Mouse (Mus musculus) intestine, postnatal 0 days (tissue): ENCODE measurements around the gene Get4. TPM values are rescaled to one million over a fixed set of nuclear protein-coding genes. Genes with fewer than 3 reads are reported as not detected.

Experiments
- ATAC-seq: fragments of 200-750 bp; cut with Nextera tagmentation; 2 replicates; pipeline ENCODE4 v1.8.0; 2017; ENCODE audit warnings: mild to moderate bottlenecking, moderate TSS enrichment, moderate library complexity
- H3K27ac ChIP-seq: fragments of 300-500 bp; sonication (generic); 2 replicates; pipeline ENCODE4 v1.5.1; 2014; ENCODE audit warnings: mild to moderate bottlenecking, low read depth, low read length, moderate library complexity
- H3K27me3 ChIP-seq: fragments of 300-500 bp; sonication (generic); replicated peaks from 2 replicates; pipeline ENCODE4 v1.6.1; 2014; ENCODE audit warnings: low read length, mixed read lengths; ENCODE audit not compliant: control insufficient read depth, insufficient read depth
- H3K36me3 ChIP-seq: fragments of 300-500 bp; sonication (generic); 2 replicates; pipeline ENCODE4 v1.6.1; 2014; ENCODE audit warnings: mild to moderate bottlenecking, moderate library complexity; ENCODE audit not compliant: control insufficient read depth, insufficient read depth
- H3K4me1 ChIP-seq: fragments of 300-500 bp; sonication (generic); replicated peaks from 2 replicates; pipeline ENCODE4 v1.6.1; 2014; ENCODE audit warnings: antibody characterized with exemption, low read length, mixed read lengths; ENCODE audit not compliant: control insufficient read depth, insufficient read depth
- H3K4me2 ChIP-seq: fragments of 300-500 bp; sonication (generic); replicated peaks from 2 replicates; pipeline ENCODE4 v1.6.1; 2014; ENCODE audit warnings: low read depth, mild to moderate bottlenecking, moderate library complexity
- H3K4me3 ChIP-seq: fragments of 300-500 bp; sonication (generic); 2 replicates; pipeline ENCODE4 v1.5.1; 2014; ENCODE audit warnings: low read depth, low read length
- H3K9ac ChIP-seq: fragments of 300-500 bp; sonication (generic); 2 replicates; pipeline ENCODE4 v1.6.1; 2014; ENCODE audit warnings: mild to moderate bottlenecking, low read depth, low read length
- H3K9me3 ChIP-seq: fragments of 300-500 bp; sonication (generic); 2 replicates; pipeline ENCODE4 v1.6.1; 2016; ENCODE audit warnings: mixed run types; ENCODE audit not compliant: control insufficient read depth
- CTCF ChIP-seq: sonication (generic); IDR thresholded peaks from 2 replicates; pipeline ENCODE4 v1.5.1; 2016; ENCODE audit warnings: low read depth, mild to moderate bottlenecking, control low read depth, antibody characterized with exemption, moderate library complexity
- WGBS: fragments of 180-500 bp; shearing (Covaris S2); extraction: QIAGEN DNeasy Blood & Tissue Kit; methylation state at CpG from one replicate; pipeline ENCODE4 v1.1.7; 2014; 5-methylcytosine and 5-hydroxymethylcytosine counted together
- polyA plus RNA-seq: library from polyadenylated mRNA; unstranded; fragments of >200 nt; fragmentation: Nextera tagmentation; extraction: Ambion mirVana; gene quantifications from 2 replicates; pipeline ENCODE4 v1.2.1, GENCODE M21; 2015

Gene Get4
- polyA plus RNA-seq, 1 experiment from 2014 or later, result 129 TPM

DNA sequence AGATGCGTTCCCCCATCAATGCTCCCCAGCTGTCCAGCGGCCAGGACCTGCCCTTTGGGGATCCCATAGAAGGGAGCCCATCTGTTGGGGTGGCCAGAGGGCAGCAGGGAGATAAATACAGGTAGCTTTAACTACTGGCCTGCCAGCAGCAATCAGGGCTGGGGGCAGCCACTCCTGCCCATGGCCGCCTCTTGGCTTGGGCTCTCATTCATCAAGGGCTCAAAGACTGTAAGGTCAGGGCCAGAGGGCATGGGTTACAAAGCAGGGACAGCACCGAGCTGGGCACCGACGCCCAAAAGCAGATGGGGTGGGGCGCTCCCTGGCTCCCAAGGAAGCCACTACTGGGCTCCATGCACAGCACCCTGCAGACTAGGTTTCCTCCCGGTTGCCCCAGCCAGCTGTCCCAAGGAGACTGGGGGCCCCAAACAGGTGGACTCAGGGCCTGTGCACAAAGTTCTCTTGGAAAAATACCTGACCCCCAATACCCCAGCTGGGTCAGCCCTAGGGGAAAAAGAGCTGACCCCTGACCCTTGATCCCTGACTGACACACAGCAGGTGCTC is 19.9 kb downstream of the Get4 start:
- 61% methylated on average over 8 of the region's 8 CpGs for WGBS

DNA sequence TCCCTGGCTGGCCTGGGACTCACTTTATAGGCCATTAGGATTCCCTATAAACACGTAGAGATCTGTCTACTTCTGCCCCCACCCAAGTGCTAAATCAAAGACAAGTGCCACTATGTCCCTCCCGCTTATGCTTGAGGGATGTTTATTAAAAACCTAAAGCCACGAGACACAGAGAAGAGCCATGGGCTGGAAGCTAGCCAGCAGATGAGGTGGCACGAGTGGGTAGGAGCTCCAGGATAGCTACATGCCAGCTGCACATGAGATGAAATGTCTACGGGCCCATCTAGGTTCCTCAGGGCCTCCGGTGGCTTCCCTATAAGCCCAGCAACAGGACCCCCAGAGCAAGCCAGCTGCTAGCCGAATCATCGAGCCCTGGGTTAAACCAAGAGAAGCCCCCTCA is 25.2 kb downstream of the Get4 start:
- H3K9me3 ChIP-seq, result no peaks in the 10 kb centered on the region
- no peak for ATAC-seq
- peaks cover 23% of the 10 kb centered on the region; the same call in 1 of the 2 replicates for H3K36me3 ChIP-seq
- H3K27me3 ChIP-seq, result no peaks in the 10 kb centered on the region
- H3K4me2 ChIP-seq, result no peak overlapping the region
- TF ChIP-seq CTCF, result no peak
- no peak overlapping the region for H3K27ac ChIP-seq
- H3K4me3 ChIP-seq, result no peak overlapping the region
- 73% methylated on average over 8 of the region's 8 CpGs for WGBS
- H3K4me1 ChIP-seq, result no peaks in the 10 kb centered on the region
- no peak overlapping the region for H3K9ac ChIP-seq

More for the DNA sequence above, 19.9 kb downstream of the Get4 start:
- Histone ChIP-seq H3K4me1 (no peaks in the 10 kb centered on the region), H3K27ac (no peak overlapping the region), H3K9ac (no peak overlapping the region), H3K4me3 (no peak overlapping the region), H3K9me3 (no peaks in the 10 kb centered on the region), H3K4me2 (no peak overlapping the region), H3K27me3 (no peaks in the 10 kb centered on the region), H3K36me3 (peaks cover 41% of the 10 kb centered on the region)
- ATAC-seq, result no peak
- no peak for TF ChIP-seq CTCF

DNA sequence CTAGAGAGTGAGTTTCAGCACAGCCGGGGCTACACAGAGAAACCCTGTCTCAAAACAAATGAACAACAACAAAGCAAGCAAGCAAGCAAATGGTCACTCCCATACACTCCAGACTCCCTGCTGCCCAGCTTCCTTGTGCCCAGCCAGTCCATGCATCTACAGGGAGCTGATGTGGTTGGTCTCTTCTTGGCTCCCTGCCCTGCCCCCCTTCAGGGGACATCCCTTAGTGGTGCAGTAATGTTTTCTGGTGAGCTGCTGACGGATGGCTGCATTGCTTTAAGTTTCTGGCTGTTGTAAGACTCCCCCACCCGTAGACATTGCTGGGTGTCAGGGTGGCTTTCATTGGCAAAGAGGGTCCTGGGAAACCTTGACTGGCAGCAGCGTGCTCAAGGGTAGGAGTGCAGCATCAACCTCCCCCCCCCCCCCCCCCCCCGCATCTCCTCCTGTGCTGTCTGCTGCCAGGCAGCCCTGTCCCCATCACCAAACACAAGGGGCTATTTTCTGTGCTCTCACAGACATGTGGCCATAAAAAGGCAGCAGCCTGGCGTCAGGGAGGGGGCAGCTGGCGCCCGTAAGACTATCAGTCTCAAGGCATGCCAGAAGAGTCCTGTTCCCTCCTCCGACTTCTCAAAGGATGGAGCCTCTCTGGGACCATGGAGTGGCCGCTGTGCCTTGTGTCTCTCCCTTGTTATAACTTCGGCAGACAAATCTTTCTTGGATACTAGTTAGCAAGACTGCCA is 29.4 kb downstream of the Get4 start:
- H3K4me3 ChIP-seq, result no peak overlapping the region
- H3K9me3 ChIP-seq, result no peaks in the 10 kb centered on the region
- peaks cover 7% of the 10 kb centered on the region; the same call in 1 of the 2 replicates for H3K4me1 ChIP-seq
- 55% methylated on average over 10 of the region's 11 CpGs for WGBS
- H3K4me2 ChIP-seq, result no peak overlapping the region
- no peak for ATAC-seq
- H3K36me3 ChIP-seq, result peaks cover 16% of the 10 kb centered on the region; the same call in 1 of the 2 replicates
- H3K27ac ChIP-seq, result no peak overlapping the region
- H3K9ac ChIP-seq, result no peak overlapping the region
- no peak for TF ChIP-seq CTCF
- H3K27me3 ChIP-seq, result no peaks in the 10 kb centered on the region

DNA sequence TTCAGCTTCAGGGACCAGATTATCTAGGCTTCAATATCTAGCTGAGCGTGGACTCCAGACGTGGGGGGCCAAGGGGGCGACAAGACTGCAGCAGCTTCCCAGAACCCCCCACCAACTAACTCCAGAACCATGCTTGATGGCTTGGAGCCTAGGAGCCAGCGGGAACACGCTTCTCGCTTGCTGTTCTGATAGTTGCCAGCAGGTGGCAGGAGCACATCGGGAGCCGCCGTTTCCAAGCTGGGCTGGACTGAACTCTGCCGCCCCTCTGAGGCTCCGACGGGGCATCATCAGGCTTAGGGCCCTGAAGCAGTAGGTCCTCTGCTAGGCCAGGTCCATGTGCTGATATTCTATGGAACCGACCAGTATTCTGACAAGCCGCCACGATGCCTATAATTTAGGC is 30.1 kb downstream of the Get4 start:
- Histone ChIP-seq H3K27me3 (no peaks in the 10 kb centered on the region), H3K4me3 (no peak overlapping the region), H3K4me1 (peaks cover 13% of the 10 kb centered on the region; the same call in 1 of the 2 replicates), H3K27ac (no peak overlapping the region), H3K9me3 (no peaks in the 10 kb centered on the region), H3K9ac (no peak overlapping the region), H3K4me2 (no peak overlapping the region), H3K36me3 (peaks cover 10% of the 10 kb centered on the region; the same call in 1 of the 2 replicates)
- peak; percentile 100 for TF ChIP-seq CTCF
- peak; percentile 5; the same call in 1 of the 2 replicates for ATAC-seq
- WGBS, result 4% methylated on average over 15 of the region's 15 CpGs

DNA sequence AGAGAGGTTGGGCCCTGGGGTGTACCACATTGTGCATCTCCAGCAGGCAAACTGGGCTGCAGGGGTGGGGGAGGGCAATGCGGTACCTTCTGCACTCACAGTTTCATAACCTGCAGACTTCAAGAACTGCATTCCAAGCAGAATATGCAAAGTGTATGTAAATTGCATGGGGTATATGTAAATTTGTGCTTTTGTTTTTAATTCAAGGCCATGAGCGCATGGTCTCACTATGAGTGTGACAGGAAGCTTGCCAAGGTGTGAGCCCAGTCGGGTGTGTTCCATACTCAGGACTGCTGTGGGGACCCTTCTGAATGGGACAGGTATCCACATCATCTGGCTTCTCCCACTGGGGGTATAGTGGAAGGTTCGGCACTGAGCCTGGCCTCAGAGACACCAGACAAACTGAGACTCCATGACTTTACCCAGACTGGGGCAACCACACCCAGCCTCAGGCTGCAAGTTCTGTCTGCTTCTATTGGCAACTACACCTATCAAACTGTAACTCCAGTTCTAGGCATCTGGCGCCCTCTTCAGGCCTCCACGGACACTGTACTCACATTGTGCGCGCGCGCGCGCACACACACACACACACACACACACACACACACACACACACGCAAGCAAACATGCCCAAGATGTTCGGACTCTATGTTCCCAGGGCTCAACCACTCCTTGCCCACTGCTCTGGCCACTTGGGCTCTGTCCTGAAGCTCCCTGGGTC is 31.5 kb downstream of the Get4 start:
- 97% methylated on average over 14 of the region's 14 CpGs for WGBS
- Histone ChIP-seq H3K4me2 (no peak overlapping the region), H3K36me3 (peaks cover 10% of the 10 kb centered on the region; the same call in 1 of the 2 replicates), H3K27ac (no peak overlapping the region), H3K4me3 (no peak overlapping the region), H3K27me3 (no peaks in the 10 kb centered on the region), H3K9me3 (no peaks in the 10 kb centered on the region), H3K9ac (no peak overlapping the region), H3K4me1 (peaks cover 13% of the 10 kb centered on the region; the same call in 1 of the 2 replicates)
- no peak for ATAC-seq
- TF ChIP-seq CTCF, result peak; percentile 27; the same call in 1 of the 2 replicates
